Mouse (Mus musculus): ENCODE measurements around the gene Atp5g2.

DNA sequence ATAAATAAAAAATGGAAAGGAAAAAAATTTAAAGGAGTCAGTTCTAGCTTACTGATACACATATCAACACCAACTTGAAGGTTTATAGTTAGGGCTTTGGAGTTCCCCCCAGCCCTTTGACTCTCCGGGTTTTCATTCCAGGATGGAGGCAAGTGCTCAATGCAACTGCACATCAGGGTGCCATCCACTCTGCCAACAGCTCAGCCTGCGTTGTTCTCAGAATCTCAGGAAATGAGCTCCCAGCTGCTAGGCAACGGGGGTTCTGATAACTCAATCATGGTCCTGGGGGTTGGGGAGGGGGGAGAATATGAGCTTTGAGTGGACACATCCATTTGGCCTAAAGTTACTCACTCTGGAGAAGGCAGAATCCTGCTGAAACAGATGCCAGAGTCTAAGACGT is 13.6 kb upstream of the Atp5g2 start:
- TF ChIP-seq CTCF (IDR thresholded peaks at IDR 0.05; ENCODE audit: low read depth, low read length) (no peak), POLR2A (IDR thresholded peaks at IDR 0.05; ENCODE audit: borderline replicate concordance, low read depth, low read length) (no peak)
